Mouse (Mus musculus): ENCODE data around the gene Pus10.

- TF ChIP-seq GATA1 (IDR thresholded peaks at IDR 0.05; ENCODE audit: low read length) (no peak), TAL1 (IDR thresholded peaks at IDR 0.05; ENCODE audit: low read length) (no peak)
Observed at GRCm38 (mm10) chr11:23726441-23726840, 61.0 kb downstream of the Pus10 start.

Data from erythroblast, embryonic 14.5 days (primary cell).